Mouse (Mus musculus) skeletal muscle tissue, adult 2 months (tissue): ENCODE results near the gene Pgam2.
A peak's percentile ranks its signal among the peaks of the same experiment; 100 is the strongest.
"Not testable (repeated sequence)": the region's sequence is repeated elsewhere in the genome, so short reads cannot be mapped to it uniquely, and the experiment has no call there.

Experiments used
- DNase-seq: peaks from one replicate; pipeline ENCODE4 v3.0.0-alpha.2; 2012; ENCODE audit warnings: low read depth, low spot score

Pgam2 gene

DNA sequence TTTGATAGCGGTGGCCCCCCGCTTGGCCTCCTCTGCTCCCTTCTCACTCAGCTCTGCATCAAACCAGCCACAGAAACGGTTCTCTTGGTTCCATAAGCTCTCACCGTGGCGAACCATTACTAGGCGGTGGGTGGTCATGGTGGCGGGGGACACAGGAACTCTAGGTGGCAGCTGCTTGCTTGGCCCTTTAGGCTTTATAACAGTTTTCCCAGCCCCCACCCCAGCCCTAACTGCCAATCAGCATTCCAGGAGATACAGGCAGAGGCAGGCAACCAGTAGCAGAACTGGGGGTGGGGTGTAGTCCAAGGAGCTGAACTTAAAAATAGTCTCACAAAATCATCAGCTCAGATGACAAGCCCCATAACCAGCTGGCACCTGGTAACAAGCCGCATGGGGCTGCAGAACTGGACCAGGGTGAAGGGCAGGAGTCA, at the start of gene Pgam2:
TSS of gene Pgam2 (minus strand) at position 183 of the 431 bp plus-strand sequence.
- peak; percentile 96 for DNase-seq

- peak; percentile 58 for DNase-seq
Observed at GRCm38 (mm10) chr11:5852314-5852713, 48.8 kb upstream of the Pgam2 start.

DNA sequence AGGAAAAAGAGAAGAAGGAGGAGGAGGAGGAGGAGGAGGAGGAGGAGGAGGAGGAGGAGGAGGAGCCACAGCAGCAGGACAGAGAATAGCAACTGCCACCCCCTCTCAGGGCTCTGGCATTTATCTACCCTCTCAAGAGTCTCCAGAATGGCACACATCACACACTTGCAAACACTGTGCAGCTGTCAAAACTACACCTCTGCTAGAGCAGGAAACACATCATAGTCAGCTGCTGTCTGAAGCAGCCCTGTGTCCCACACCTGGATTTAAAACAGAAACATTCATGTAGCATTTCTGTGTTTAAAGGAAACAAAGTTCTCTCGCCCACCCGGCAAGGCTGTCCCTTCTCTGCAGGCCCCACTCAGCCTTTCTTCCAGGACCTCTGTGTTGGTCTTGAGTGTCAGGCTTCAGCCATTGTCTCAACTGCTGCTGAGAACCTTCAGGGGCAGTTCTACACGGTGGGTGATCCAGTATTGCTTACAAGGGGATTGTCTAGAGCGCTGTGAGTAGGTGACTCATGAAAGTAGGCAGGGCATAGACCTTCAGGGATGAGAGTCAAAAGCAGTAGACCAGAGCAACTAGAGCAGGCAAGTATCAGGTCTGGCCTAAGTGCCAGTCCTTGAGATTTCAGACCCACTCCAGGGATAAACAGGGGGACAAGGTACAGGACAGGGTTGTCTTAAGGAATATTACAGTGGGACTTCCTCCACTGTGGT, 47.6 kb upstream of the Pgam2 start:
- no peak for DNase-seq

DNA sequence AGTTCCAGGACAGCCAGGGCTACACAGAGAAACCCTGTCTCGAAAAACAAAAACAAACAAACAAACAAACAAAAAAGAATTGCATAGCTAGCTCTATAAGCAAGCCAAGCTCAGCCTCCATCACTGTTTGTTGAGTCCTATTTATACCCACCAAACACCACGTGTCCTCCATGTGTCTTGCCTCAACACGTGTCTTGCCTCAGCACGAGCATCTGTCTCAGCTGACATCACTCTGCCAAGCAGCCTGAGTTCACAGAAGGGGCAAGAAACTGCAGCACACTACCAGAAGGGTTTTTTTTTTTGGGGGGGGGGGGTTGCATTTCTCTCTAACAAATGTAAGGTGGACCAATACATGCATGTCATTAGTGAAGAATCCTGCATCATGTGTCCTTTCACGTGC, 46.9 kb upstream of the Pgam2 start:
- DNase-seq, result no peak

- DNase-seq, result no peak
Observed at GRCm38 (mm10) chr11:5849316-5849715, 45.8 kb upstream of the Pgam2 start.

DNA sequence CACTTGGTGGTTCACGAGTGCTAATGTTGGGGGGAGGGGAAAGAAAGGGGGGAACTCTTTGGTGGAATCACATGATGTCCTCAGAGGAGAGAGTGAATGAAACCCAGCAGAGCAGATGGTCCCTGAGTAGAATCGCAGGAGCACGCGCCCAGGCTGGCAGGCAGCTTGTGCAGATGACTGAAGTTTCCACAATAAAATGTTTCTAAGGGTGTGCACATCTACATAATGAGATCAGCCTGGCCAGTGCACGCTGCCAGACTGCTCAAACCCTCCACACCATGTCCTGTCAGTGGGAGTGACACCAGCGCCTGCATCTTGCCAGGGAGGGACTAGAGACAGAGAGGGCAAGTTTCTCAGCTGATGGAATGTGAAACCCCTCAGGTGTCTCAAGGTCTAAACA, 45.2 kb upstream of the Pgam2 start:
- DNase-seq, result peak; percentile 75

- peak; percentile 61 for DNase-seq
Observed at GRCm38 (mm10) chr11:5846639-5847345, 43.3 kb upstream of the Pgam2 start.

DNA sequence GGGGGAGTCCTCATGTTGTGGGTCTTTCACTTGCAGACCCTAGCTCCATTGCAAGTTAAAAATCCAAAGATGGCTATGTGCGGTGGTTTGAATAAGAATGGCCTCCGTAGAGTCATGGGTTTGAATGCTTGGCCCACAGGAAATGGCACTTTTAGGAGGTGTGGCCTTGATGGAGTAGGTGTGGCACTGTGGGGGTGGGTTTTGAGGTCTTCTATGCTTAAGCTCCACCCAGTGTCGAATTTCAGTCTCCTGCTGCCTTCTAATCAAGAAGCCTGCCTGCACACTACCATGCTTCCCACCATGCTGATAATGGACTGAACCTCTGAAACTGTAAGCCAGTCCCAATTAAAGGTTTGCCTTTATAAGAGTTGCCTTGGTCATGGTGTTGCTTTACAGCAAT, 39.6 kb upstream of the Pgam2 start:
- DNase-seq, result no peak

GRCm38 (mm10) chr11:5841751-5842150, 38.2 kb upstream of the Pgam2 start:
- DNase-seq, result peak; percentile 8

DNA sequence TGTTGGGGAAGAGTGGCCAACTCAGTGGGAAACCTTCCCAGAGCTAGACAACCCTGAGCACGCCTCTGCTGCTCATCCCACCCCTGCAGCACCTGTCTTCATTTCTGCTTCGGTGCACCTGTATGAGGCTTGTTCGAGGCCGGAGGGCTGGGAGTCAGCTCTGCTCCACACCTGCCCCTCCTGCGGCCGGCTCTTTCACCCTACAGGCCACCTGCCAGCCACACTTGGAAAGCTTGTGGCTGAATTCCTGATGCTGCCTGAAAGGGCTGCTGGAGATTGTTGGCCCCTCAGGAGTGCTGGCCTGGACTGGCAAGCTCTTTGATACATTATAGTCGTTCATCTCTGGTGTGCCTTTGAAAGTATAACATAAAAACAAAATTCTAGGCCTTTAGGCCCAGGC, 36.8 kb upstream of the Pgam2 start:
- DNase-seq, result peak; percentile 1

GRCm38 (mm10) chr11:5837251-5838246, 34.0 kb upstream of the Pgam2 start, which contains the start of gene Polm:
TSS of gene Polm (minus strand) at chr11:5838016.
- DNase-seq, result peak; percentile 91

- peak; percentile 59 for DNase-seq
Observed at GRCm38 (mm10) chr11:5836126-5836525, 32.6 kb upstream of the Pgam2 start.

- DNase-seq, result no peak
Observed at GRCm38 (mm10) chr11:5835057-5835456, 31.5 kb upstream of the Pgam2 start.

GRCm38 (mm10) chr11:5834506-5834905, 31.0 kb upstream of the Pgam2 start:
- peak; percentile 68 for DNase-seq

DNA sequence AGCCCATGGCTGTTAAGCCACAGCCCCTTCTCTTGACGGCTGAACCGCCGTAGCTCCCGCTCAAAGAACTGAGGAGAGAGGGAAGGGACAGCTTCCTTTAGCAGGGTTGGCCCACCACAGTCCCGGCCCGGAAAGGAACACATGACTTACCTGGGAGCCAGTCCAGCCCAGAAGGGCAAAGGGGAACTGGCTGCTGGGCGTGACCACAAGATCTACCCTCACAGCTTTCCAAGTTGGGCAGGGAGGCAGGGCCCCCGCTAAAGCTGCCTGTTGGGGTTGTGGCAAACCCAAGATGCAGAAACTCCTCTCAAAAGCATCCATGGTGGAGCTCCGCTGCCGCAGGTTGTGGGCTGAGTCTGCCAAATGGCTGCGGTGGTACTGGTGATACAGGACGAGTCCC, 25.8 kb upstream of the Pgam2 start:
- peak; percentile 57 for DNase-seq

GRCm38 (mm10) chr11:5828509-5829191, 25.1 kb upstream of the Pgam2 start:
- DNase-seq, result no peak

DNA sequence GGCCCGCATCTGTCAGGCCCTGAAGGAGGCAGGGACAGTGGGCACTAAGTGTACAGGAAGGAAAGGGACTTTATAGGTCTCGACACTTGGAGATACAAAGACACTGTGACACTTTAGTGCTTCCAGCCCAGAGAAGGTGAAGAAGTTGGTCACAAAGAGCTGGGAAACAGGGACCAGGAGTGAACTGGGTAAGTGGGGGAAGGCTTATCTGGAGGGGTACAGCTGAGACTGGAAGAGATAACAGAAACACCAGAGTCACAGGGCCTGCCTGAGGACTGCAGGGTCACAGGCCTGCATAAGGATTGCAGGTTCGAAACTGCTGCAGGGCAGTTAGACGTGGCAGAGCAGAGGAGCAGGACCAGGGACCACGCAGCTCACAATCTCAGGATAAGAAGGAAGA, 24.4 kb upstream of the Pgam2 start:
- no peak for DNase-seq

DNA sequence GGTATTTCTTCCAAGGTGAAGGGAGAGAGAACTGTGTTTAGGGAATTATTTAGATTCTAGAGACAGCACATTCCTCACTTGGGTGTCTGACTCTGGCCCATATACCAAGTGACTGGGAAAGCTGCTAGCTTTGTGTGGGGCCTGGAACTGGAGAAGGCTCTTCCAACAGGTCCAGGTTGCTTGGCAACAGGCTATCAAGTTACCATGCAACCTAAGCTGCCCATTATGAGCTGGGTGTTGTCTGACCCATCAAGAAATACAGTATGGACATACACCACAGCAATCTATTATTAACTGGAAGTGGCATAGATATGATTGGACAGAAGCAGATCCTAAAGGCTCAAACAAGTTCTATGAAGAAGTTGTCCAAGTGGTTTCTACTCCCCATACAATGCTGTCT, 21.9 kb upstream of the Pgam2 start:
- DNase-seq, result no peak

GRCm38 (mm10) chr11:5819223-5819622, 15.7 kb upstream of the Pgam2 start:
- DNase-seq, result no peak

DNA sequence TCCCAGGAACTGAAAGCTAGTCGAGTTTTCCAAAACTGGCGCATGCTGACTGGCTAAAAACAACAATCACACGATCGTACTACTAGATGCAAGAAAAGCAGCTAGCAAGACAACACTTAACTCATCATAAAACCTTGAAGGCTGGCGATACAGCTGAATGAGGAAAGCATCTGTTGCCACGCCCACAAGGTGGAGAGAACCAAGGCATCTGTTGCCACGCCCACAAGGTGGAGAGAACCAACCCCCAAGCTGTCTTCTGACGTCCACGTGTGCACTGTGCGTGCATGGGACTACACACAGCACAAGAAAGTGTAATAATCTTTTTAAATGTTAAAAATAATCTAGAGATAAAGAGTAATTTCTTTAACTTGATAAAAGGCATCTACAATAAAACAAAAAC, 9.8 kb upstream of the Pgam2 start:
- DNase-seq, result no peak

DNA sequence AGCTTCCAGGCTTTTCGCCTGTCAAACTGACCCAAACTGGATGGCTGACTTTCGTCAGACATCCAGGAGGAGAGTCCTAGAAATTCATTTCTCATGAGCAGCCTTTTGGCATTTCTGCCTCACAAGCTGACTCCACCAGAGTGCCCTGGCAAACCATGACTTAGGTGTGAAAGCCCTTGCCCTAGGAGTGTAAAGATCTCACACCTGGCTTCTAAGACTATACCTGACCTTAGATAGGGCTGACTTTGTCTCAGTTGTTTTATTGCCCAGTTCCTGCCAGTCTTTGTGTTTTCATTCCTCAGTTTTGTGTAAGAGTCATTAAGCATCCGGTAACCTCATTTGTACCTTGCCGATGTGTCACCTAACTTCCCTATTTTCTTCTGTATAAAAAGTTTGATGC, 6.0 kb upstream of the Pgam2 start:
- not testable (repeated sequence) for DNase-seq
